Mouse (Mus musculus) adipocyte (in vitro differentiated cells): ENCODE measurements around the gene Tmem9b.

Experiments used
- DNase-seq: peaks from one replicate; pipeline ENCODE4 v3.0.0-alpha.2; 2016; ENCODE audit warnings: low spot score

Tmem9b gene

GRCm38 (mm10) chr7:109686585-109687128 lies 66.0 kb downstream of the Tmem9b start:
- no peak for DNase-seq
